Mouse (Mus musculus): ENCODE measurements around the gene Adap1. TPM values are rescaled to one million over a fixed set of nuclear protein-coding genes. Genes with fewer than 3 reads are reported as not detected.

Adap1 gene
- polyA plus RNA-seq, 1 experiment from 2014 or later: 1.5 TPM

- H3K27me3 ChIP-seq (ENCODE audit: insufficient read depth, poor library complexity, severe bottlenecking): no peaks in the 10 kb centered on the region
- no peak overlapping the region for H3K4me3 ChIP-seq
- DNase-seq (ENCODE audit: low spot score): no peak
- H3K27ac ChIP-seq: no peak overlapping the region
- peaks cover 99% of the 10 kb centered on the region for H3K36me3 ChIP-seq
- H3K4me1 ChIP-seq (replicated peaks): peaks cover 13% of the 10 kb centered on the region
- no peaks in the 10 kb centered on the region for H3K9me3 ChIP-seq
- WGBS: 91% methylated on average over 5 of the region's 5 CpGs
Measured at GRCm38 (mm10) chr5:139259853-139260252, 65.6 kb downstream of the Adap1 start.

- WGBS: 93% methylated on average over 8 of the region's 8 CpGs
- no peaks in the 10 kb centered on the region for H3K27me3 ChIP-seq (ENCODE audit: insufficient read depth, poor library complexity, severe bottlenecking)
- no peak overlapping the region for H3K4me3 ChIP-seq
- DNase-seq (ENCODE audit: low spot score): no peak
- no peaks in the 10 kb centered on the region for H3K9me3 ChIP-seq
- peaks cover 88% of the 10 kb centered on the region for H3K36me3 ChIP-seq
- H3K27ac ChIP-seq: no peak overlapping the region
- H3K4me1 ChIP-seq (replicated peaks): peaks cover 24% of the 10 kb centered on the region
Measured at GRCm38 (mm10) chr5:139258371-139259035, 66.9 kb downstream of the Adap1 start.

GRCm38 (mm10) chr5:139257818-139258217, 67.6 kb downstream of the Adap1 start:
- no peak overlapping the region for H3K4me3 ChIP-seq
- H3K36me3 ChIP-seq: peaks cover 81% of the 10 kb centered on the region
- no peaks in the 10 kb centered on the region for H3K9me3 ChIP-seq
- DNase-seq (ENCODE audit: low spot score): no peak
- no peak overlapping the region for H3K27ac ChIP-seq
- H3K4me1 ChIP-seq (replicated peaks): peaks cover 30% of the 10 kb centered on the region
- 87% methylated on average over 4 of the region's 4 CpGs for WGBS
- H3K27me3 ChIP-seq (ENCODE audit: insufficient read depth, poor library complexity, severe bottlenecking): no peaks in the 10 kb centered on the region

GRCm38 (mm10) chr5:139257265-139257664, 68.2 kb downstream of the Adap1 start:
- 100% methylated on average over 1 of the region's 1 CpGs for WGBS
- peaks cover 76% of the 10 kb centered on the region for H3K36me3 ChIP-seq

GRCm38 (mm10) chr5:139256211-139256765, 69.1 kb downstream of the Adap1 start:
- Histone ChIP-seq H3K27me3 (ENCODE audit: insufficient read depth, poor library complexity, severe bottlenecking) (no peaks in the 10 kb centered on the region), H3K4me1 (replicated peaks) (peaks cover 36% of the 10 kb centered on the region), H3K9me3 (no peaks in the 10 kb centered on the region), H3K27ac (no peak overlapping the region), H3K4me3 (no peak overlapping the region), H3K36me3 (peaks cover 66% of the 10 kb centered on the region)
- 89% methylated on average over 3 of the region's 3 CpGs for WGBS
- DNase-seq (ENCODE audit: low spot score): no peak

More at GRCm38 (mm10) chr5:139257265-139257664, 68.2 kb downstream of the Adap1 start:
- H3K27ac ChIP-seq: no peak overlapping the region
- H3K27me3 ChIP-seq (ENCODE audit: insufficient read depth, poor library complexity, severe bottlenecking): no peaks in the 10 kb centered on the region
- H3K9me3 ChIP-seq: no peaks in the 10 kb centered on the region
- no peak overlapping the region for H3K4me3 ChIP-seq
- DNase-seq (ENCODE audit: low spot score): no peak
- peaks cover 30% of the 10 kb centered on the region for H3K4me1 ChIP-seq (replicated peaks)

GRCm38 (mm10) chr5:139255777-139256176, 69.6 kb downstream of the Adap1 start:
- no peak overlapping the region for H3K4me3 ChIP-seq
- H3K36me3 ChIP-seq: peaks cover 62% of the 10 kb centered on the region
- peaks cover 39% of the 10 kb centered on the region for H3K4me1 ChIP-seq (replicated peaks)
- DNase-seq (ENCODE audit: low spot score): no peak
- H3K27ac ChIP-seq: no peak overlapping the region
- WGBS: 93% methylated on average over 6 of the region's 6 CpGs
- H3K27me3 ChIP-seq (ENCODE audit: insufficient read depth, poor library complexity, severe bottlenecking): no peaks in the 10 kb centered on the region
- no peaks in the 10 kb centered on the region for H3K9me3 ChIP-seq

GRCm38 (mm10) chr5:139254938-139255337, 70.5 kb downstream of the Adap1 start:
- DNase-seq (ENCODE audit: low spot score): no peak
- peaks cover 39% of the 10 kb centered on the region for H3K4me1 ChIP-seq (replicated peaks)
- no peaks in the 10 kb centered on the region for H3K9me3 ChIP-seq
- H3K4me3 ChIP-seq: no peak overlapping the region
- no peaks in the 10 kb centered on the region for H3K27me3 ChIP-seq (ENCODE audit: insufficient read depth, poor library complexity, severe bottlenecking)
- WGBS: 86% methylated on average over 6 of the region's 6 CpGs
- no peak overlapping the region for H3K27ac ChIP-seq
- peaks cover 62% of the 10 kb centered on the region for H3K36me3 ChIP-seq

- peaks cover 62% of the 10 kb centered on the region for H3K36me3 ChIP-seq
- no peaks in the 10 kb centered on the region for H3K27me3 ChIP-seq (ENCODE audit: insufficient read depth, poor library complexity, severe bottlenecking)
- H3K9me3 ChIP-seq: no peaks in the 10 kb centered on the region
- peak overlapping the region; percentile 96 for H3K27ac ChIP-seq
- 18% methylated on average over 6 of the region's 6 CpGs for WGBS
- peak overlapping the region; percentile 76 for H3K4me3 ChIP-seq
- H3K4me1 ChIP-seq (replicated peaks): peaks cover 39% of the 10 kb centered on the region
- DNase-seq (ENCODE audit: low spot score): no peak
Measured at GRCm38 (mm10) chr5:139253301-139253741, 72.1 kb downstream of the Adap1 start.

GRCm38 (mm10) chr5:139252910-139253245, 72.5 kb downstream of the Adap1 start:
- Histone ChIP-seq H3K4me1 (replicated peaks) (peaks cover 39% of the 10 kb centered on the region), H3K36me3 (peaks cover 62% of the 10 kb centered on the region), H3K27me3 (ENCODE audit: insufficient read depth, poor library complexity, severe bottlenecking) (no peaks in the 10 kb centered on the region), H3K9me3 (no peaks in the 10 kb centered on the region), H3K27ac (peak overlapping the region; percentile 96), H3K4me3 (peak overlapping the region; percentile 76)
- under 1% methylated on average over 7 of the region's 7 CpGs for WGBS
- DNase-seq (ENCODE audit: low spot score): no peak

- under 1% methylated on average over 90 of the region's 90 CpGs for WGBS
- H3K36me3 ChIP-seq: peaks cover 62% of the 10 kb centered on the region
- peak within 1 kb of the TSS; percentile 76 for H3K4me3 ChIP-seq
- H3K9me3 ChIP-seq: no peaks in the 10 kb centered on the region
- peak; percentile 99 for DNase-seq (ENCODE audit: low spot score)
- H3K4me1 ChIP-seq (replicated peaks): peaks cover 39% of the 10 kb centered on the region
- H3K27ac ChIP-seq: peak within 1 kb of the TSS; percentile 96
- no peaks in the 10 kb centered on the region for H3K27me3 ChIP-seq (ENCODE audit: insufficient read depth, poor library complexity, severe bottlenecking)
Measured at GRCm38 (mm10) chr5:139252081-139252909, 73.1 kb downstream of the Adap1 start, which contains the start of gene Get4. Gene Get4, plus strand, starts transcription at chr5:139252324.

- Histone ChIP-seq H3K4me3 (peak overlapping the region; percentile 76), H3K4me1 (replicated peaks) (peaks cover 37% of the 10 kb centered on the region), H3K27ac (peak overlapping the region; percentile 96), H3K27me3 (ENCODE audit: insufficient read depth, poor library complexity, severe bottlenecking) (no peaks in the 10 kb centered on the region), H3K36me3 (peaks cover 62% of the 10 kb centered on the region), H3K9me3 (no peaks in the 10 kb centered on the region)
- WGBS: 1% methylated on average over 8 of the region's 8 CpGs
- no peak for DNase-seq (ENCODE audit: low spot score)
Measured at GRCm38 (mm10) chr5:139251736-139252080, 73.7 kb downstream of the Adap1 start.

GRCm38 (mm10) chr5:139251279-139251678, 74.1 kb downstream of the Adap1 start:
- no peak for DNase-seq (ENCODE audit: low spot score)
- H3K27me3 ChIP-seq (ENCODE audit: insufficient read depth, poor library complexity, severe bottlenecking): no peaks in the 10 kb centered on the region
- H3K9me3 ChIP-seq: no peaks in the 10 kb centered on the region
- peak overlapping the region; percentile 76 for H3K4me3 ChIP-seq
- 82% methylated on average over 7 of the region's 7 CpGs for WGBS
- H3K4me1 ChIP-seq (replicated peaks): peaks cover 37% of the 10 kb centered on the region
- H3K36me3 ChIP-seq: peaks cover 64% of the 10 kb centered on the region
- H3K27ac ChIP-seq: peak overlapping the region; percentile 96

- no peak for DNase-seq (ENCODE audit: low spot score)
- 87% methylated on average over 3 of the region's 3 CpGs for WGBS
- Histone ChIP-seq H3K36me3 (peaks cover 71% of the 10 kb centered on the region), H3K27ac (no peak overlapping the region), H3K4me3 (no peak overlapping the region), H3K9me3 (no peaks in the 10 kb centered on the region), H3K27me3 (ENCODE audit: insufficient read depth, poor library complexity, severe bottlenecking) (no peaks in the 10 kb centered on the region), H3K4me1 (replicated peaks) (peaks cover 18% of the 10 kb centered on the region)
Measured at GRCm38 (mm10) chr5:139248846-139249245, 76.6 kb downstream of the Adap1 start.
